Mouse (Mus musculus) cerebellum, postnatal 14 days (tissue): ENCODE measurements around the gene Cntn1.
"Not testable (repeated sequence)": the region's sequence is repeated elsewhere in the genome, so short reads cannot be mapped to it uniquely, and the experiment has no call there.

Source experiments
- DNase-seq, 2 experiments: peaks; one replicate each; pipeline ENCODE4 v3.0.0; 2021; ENCODE audit warnings: mixed read lengths in 2 of 2

Gene Cntn1

DNA sequence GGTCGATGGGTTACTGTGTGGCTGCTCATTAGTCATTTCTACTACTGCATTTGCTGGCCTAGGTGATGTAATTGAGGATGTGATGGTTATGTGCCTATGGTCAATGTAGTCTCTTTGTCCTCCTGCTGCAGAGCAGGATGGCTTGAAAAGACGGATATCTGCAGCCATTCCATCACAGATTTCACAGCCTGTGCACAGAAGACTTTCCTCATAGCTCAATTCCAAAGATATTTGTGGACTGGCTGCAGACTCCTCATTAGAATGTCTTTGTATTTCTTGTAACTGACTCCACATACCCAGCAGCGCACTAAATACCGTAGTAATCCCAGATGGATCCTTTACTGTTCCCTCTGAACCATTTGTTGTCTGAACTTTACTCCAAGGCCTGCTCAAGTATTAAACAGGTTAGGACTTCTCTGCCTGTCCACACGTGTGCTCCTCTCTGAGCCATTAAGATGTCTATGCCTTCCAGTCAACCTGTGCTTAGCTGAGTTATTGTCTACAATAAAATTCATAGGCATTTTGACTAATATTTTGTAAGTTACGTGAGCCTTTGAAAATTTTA is 220.9 kb downstream of the Cntn1 start:
- DNase-seq: no peak

GRCm38 (mm10) chr15:92276826-92277225 is 225.9 kb downstream of the Cntn1 start:
- DNase-seq: no peak

DNA sequence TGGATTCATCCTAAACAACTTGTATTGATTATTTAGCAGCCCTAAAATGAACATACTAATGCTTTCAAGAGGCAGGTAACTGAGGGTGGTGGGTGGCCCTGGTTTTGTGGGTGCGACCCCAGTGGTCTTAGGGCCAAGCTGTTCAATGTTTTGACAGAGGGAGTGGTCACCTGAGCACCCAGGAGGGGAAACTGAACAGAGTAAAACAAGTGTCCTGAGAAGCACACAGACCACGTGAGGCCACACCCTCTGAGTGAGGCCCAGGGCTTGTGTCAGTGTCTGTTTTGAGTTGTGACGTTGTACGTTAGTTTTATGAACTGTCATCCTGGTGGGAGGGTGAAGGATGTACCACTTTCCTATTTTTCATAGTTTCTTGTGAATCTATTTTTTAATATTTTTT is 227.0 kb downstream of the Cntn1 start:
- DNase-seq: no peak

- peak; percentile 21 to 37 for DNase-seq
These were observed 230.0 kb downstream of the Cntn1 start for GRCm38 (mm10) chr15:92280966-92281365.

DNA sequence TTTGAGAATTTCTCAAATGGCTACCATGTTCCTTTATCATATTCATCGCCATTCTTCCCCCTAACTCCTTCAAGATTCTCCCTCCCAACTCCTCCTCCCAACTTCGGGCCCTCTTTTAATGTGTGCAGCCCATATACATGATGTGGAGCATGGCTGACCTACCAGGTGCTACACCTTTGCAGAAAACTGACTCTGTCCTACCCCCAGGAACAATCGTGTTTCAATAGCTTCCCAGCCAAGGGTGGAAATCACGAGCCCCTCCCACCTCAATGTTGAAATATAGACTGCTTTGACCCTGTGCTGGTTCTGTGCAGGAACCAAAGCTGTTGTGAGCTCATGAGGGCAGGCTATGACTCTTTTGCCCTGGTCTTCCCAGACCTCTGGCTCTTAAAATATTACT is 236.7 kb downstream of the Cntn1 start:
- DNase-seq: no peak

GRCm38 (mm10) chr15:92296479-92296878 is 245.5 kb downstream of the Cntn1 start:
- no peak for DNase-seq

DNA sequence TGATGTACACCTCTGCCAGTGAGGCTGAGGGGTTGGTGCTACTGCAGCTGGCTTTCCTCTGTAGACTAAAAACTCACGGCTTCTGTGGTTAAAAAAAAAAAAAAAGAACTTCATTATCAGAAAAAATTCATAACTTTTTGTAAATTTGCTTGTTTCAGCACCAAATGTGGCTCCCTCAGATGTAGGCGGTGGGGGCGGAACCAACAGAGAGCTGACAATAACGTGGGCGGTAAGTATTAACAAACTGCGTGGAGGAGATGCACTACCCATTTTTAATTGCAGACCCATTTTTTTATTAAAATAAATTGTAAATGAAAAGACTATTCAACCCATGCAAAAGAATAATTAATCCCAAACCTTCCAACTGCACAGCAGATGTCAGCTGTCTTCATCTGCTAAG is 251.8 kb downstream of the Cntn1 start:
- no peak for DNase-seq

GRCm38 (mm10) chr15:92304221-92304620 is 253.3 kb downstream of the Cntn1 start:
- DNase-seq: no peak

DNA sequence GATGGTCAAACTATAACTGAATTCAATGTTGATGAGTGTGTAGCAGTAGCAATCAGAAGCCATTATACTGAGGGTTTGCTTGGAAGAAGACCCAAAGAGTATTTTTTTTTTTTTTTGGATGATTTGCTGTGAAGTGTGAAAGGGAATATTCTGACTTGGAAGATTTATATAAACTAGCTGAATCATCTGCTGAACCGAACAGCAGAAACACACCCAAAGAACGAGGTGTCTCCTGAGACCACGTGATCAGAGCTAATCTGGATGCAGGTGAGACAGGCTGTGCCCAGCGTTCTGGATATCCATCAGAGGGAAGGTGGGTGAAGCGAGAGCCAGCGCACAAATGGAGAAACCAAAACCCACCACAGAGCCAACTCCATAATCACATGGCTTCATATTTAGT is 271.0 kb downstream of the Cntn1 start:
- DNase-seq: no peak

DNA sequence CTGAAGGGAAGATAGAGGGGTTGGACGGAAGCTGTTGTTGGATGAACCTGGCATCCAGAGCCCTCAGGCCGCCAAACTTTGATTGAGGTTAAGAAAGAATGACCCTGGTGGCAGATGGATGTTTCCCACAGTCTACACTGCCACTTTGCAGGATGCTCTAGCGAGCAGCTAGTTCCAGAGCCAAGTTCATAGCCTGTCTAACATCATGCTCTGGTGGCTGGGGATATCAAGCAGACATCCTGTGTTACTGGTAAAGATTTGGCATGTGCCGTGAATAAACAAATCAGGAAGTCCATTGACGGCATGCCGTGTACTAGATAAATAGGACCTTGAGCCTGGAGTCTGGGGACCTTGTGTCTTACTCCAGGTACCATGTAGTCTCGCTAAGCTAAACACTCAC is 276.1 kb downstream of the Cntn1 start:
- DNase-seq: no peak

GRCm38 (mm10) chr15:92340253-92340652 is 289.3 kb downstream of the Cntn1 start:
- DNase-seq: no peak

- no peak for DNase-seq
These were observed 290.5 kb downstream of the Cntn1 start for GRCm38 (mm10) chr15:92341424-92341823.

DNA sequence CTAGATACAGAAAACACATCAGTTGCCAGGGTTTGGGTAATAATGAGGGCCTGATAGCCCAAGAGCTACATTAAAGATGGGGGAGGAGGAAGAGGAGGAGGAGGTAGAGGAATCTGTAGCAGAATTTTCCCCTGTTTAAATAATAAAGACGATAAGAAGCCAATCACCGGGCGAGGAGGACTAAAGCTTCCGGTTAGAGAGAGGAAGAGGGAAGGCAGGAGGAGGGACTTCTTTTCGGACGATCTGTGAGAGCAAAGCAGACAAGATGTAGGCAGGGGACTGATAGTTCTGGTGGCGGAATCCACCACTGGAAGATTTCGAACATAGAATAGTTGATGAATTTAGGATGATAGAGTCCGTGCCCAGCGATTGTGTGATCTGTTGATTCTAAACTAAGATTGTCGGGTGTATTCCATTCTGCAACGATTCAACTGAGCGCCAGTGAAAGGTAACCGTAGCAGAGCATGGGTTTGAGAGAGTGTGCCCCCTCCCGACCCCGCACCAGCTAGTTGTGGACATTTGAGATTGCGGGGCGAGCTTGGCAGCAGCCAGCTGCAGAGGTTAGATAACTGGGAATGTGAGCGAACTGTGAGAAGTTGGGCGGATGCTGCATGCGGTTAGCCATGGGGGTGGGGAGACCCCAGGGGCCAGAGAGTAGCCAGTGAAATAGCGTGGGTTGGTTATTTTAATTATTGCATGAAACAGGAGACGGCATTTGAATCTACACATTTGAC is 293.3 kb downstream of the Cntn1 start:
- no peak for DNase-seq

DNA sequence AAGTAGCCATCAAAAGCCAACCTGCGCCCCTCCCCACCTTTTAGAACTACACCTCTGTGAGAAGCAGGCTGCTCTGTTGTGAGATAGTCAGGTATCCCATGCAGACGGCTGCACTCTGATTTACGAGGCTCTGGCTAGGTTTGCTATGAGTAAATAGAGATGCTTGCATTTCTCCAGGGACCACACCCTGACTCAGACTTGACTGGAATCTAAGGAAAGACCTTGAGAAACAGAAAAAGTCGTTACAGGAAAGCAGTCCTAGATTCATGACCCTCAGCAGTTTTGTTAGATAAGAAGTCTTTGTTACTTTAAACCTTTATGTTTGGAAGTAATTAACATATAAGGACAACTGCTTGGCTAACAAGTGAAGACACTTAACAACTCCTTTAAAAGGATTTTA is 296.5 kb downstream of the Cntn1 start:
- DNase-seq: no peak

DNA sequence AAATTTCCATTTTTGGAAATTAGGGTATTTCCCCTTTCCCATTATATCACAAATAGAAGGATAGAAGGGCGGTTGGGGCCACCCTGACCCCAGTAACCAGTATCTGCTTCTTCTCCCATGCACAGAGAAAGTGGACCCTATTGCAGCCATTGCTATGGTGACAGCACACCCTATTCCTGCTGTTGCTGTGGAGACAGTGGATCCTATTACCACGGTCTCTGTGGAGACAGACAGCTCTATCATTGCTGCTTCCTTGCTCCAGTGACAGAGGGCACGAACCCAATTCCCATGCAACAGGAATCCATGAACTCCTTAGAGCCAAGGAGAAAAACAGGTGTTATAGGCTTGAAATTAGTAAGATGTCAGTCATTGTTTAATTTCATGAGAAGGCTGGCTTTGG is 296.9 kb downstream of the Cntn1 start:
- DNase-seq: no peak

- DNase-seq: not testable (repeated sequence)
These were observed 297.5 kb downstream of the Cntn1 start for GRCm38 (mm10) chr15:92348453-92348852.

DNA sequence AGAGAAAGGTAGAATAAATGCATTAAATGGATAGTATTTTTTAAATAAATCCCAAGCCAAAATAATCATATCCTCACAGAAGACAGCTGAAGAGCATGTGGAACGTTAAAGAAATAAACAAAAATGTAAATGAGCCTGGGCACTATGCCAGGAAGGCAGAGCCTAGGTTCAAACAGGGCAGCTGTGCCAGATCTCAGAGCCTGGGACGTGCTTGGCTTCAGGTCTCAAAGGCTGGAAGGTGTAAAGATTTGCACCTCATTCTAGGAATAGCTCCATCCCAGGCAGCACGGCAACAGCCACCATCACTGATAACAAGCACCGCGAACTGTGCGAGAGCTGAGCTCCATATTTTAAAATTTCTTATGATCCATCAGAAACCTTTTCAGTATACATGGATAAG is 313.2 kb downstream of the Cntn1 start:
- DNase-seq: no peak

DNA sequence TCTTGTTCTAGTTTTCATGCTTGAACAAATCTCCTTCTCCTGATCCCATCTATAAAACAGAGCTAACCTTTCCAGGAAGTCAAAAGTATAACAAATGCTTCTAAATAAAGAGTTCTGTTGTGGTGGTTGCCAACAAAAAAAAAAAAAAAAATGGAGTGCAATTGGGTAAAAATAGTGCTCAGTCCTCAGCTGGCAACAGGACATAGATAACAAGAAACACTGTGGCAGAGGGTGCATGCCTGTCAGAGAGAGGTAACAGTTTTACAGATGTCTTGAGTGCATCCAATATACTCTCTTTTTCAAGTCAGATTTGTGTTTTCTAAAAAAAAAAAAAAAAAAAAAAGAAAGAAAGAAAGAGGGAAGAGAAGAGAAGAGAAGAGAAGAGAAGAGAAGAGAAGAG is 313.6 kb downstream of the Cntn1 start:
- DNase-seq: no peak
